Mouse (Mus musculus) heart, adult 9 months (tissue): ENCODE results near the gene Lta.

Source experiments
- DNase-seq, 2 experiments: peaks; one replicate each; pipeline ENCODE4 v3.0.0; 2022; ENCODE audit warnings: low spot score in 2 of 2

The Lta gene

GRCm38 (mm10) chr17:35210593-35210992 lies 5.4 kb upstream of the Lta start:
- no peak for DNase-seq

GRCm38 (mm10) chr17:35209785-35210535 lies 4.8 kb upstream of the Lta start:
- DNase-seq = peak; percentile 50 to 62

- DNase-seq = no peak
Observed at GRCm38 (mm10) chr17:35205380-35205769, 224 bp upstream of the Lta start.

GRCm38 (mm10) chr17:35202442-35202841 lies 2.7 kb downstream of the Lta start:
- DNase-seq = no peak

GRCm38 (mm10) chr17:35201787-35202186 lies 3.4 kb downstream of the Lta start, which contains the start of gene Tnf:
Gene Tnf (minus strand): TSS chr17:35202007.
- DNase-seq = peak; percentile 77 to 83

- no peak for DNase-seq
Observed at GRCm38 (mm10) chr17:35201128-35201527, 4.0 kb downstream of the Lta start.

- DNase-seq = peak in 1 of 2 experiments; percentile 57
Observed at GRCm38 (mm10) chr17:35200398-35200797, 4.8 kb downstream of the Lta start.

- no peak for DNase-seq
Observed at GRCm38 (mm10) chr17:35198946-35199345, 6.2 kb downstream of the Lta start.

- no peak for DNase-seq
Observed at GRCm38 (mm10) chr17:35198029-35198428, 7.1 kb downstream of the Lta start.

- DNase-seq = no peak
Observed at GRCm38 (mm10) chr17:35197126-35197525, 8.0 kb downstream of the Lta start.

- no peak for DNase-seq
Observed at GRCm38 (mm10) chr17:35196321-35196641, 8.9 kb downstream of the Lta start.

GRCm38 (mm10) chr17:35195631-35196320 lies 9.4 kb downstream of the Lta start:
- DNase-seq = peak; percentile 69 to 76

GRCm38 (mm10) chr17:35194844-35195630 lies 10.1 kb downstream of the Lta start:
- no peak for DNase-seq

GRCm38 (mm10) chr17:35193881-35194843 lies 11.0 kb downstream of the Lta start, which contains the start of gene Ltb:
Gene Ltb (plus strand): TSS chr17:35194439.
- no peak for DNase-seq

GRCm38 (mm10) chr17:35192924-35193323 lies 12.2 kb downstream of the Lta start:
- DNase-seq = no peak

- no peak for DNase-seq
Observed at GRCm38 (mm10) chr17:35191723-35192122, 13.4 kb downstream of the Lta start.

GRCm38 (mm10) chr17:35190096-35190495 lies 15.1 kb downstream of the Lta start:
- DNase-seq = no peak

GRCm38 (mm10) chr17:35189186-35189585 lies 16.0 kb downstream of the Lta start:
- no peak for DNase-seq

GRCm38 (mm10) chr17:35187959-35188610 lies 17.1 kb downstream of the Lta start, which contains the start of gene Lst1:
Gene Lst1 (minus strand): TSS chr17:35188439.
- no peak for DNase-seq

GRCm38 (mm10) chr17:35187345-35187744 lies 17.8 kb downstream of the Lta start:
- DNase-seq = no peak

- DNase-seq = no peak
Observed at GRCm38 (mm10) chr17:35186681-35187080, 18.5 kb downstream of the Lta start.
